Mouse (Mus musculus): ENCODE data around the gene Usp7.

- TF ChIP-seq TAL1 (IDR thresholded peaks at IDR 0.05; ENCODE audit: low read length) (no peak), GATA1 (IDR thresholded peaks at IDR 0.05; ENCODE audit: low read length) (no peak)
Measured at GRCm38 (mm10) chr16:8828636-8829563, 36.8 kb upstream of the Usp7 start.
